Mouse (Mus musculus) left cerebral cortex, postnatal 25 days (tissue): ENCODE results near the gene Fbxo41. TPM values are rescaled to one million over a fixed set of nuclear protein-coding genes. Genes with fewer than 3 reads are reported as not detected.

ENCODE experiments used
- total RNA-seq, 2 experiments: library from RNA; stranded (reverse); gene quantifications; 2 replicates each; pipeline ENCODE4 v1.2.3; 2021

Fbxo41 gene
- total RNA-seq, 2 experiments from 2014 or later: 109 to 112 TPM

Other genes starting within 250 kb of the Fbxo41 start
- gene Sfxn5, start 169.6 kb downstream of the Fbxo41 start, total RNA-seq: 100 to 1,000 TPM; 165 TPM
- gene Rab11fip5, start 128.4 kb downstream of the Fbxo41 start, total RNA-seq: 10 to 100 TPM; 65.7 to 66.8 TPM
- gene Noto, start 79.1 kb downstream of the Fbxo41 start, total RNA-seq: not detected
- 10 to 100 TPM; 38.6 to 39.4 TPM for gene Smyd5, start 71.0 kb downstream of the Fbxo41 start, total RNA-seq
- gene Cct7, start 51.5 kb downstream of the Fbxo41 start, total RNA-seq: 100 to 1,000 TPM; 206 to 214 TPM
- gene Pradc1, start 51.0 kb downstream of the Fbxo41 start, total RNA-seq: 10 to 100 TPM; 25.6 to 28.5 TPM
- 10 to 100 TPM; 52.8 to 54.4 TPM for gene Egr4, start 10.6 kb upstream of the Fbxo41 start, total RNA-seq
- 1 to 10 TPM; 8.1 to 9.8 TPM for gene Alms1, start 84.5 kb upstream of the Fbxo41 start, total RNA-seq
- gene Nat8f7, start 210.2 kb upstream of the Fbxo41 start, total RNA-seq: 1 to 10 TPM; 1.8 to 3.6 TPM